Mouse (Mus musculus): ENCODE results near the gene Prss22. TPM values are rescaled to one million over a fixed set of nuclear protein-coding genes. Genes with fewer than 3 reads are reported as not detected.

Prss22 gene
- polyA plus RNA-seq, 1 experiment from 2014 or later = not detected

DNA sequence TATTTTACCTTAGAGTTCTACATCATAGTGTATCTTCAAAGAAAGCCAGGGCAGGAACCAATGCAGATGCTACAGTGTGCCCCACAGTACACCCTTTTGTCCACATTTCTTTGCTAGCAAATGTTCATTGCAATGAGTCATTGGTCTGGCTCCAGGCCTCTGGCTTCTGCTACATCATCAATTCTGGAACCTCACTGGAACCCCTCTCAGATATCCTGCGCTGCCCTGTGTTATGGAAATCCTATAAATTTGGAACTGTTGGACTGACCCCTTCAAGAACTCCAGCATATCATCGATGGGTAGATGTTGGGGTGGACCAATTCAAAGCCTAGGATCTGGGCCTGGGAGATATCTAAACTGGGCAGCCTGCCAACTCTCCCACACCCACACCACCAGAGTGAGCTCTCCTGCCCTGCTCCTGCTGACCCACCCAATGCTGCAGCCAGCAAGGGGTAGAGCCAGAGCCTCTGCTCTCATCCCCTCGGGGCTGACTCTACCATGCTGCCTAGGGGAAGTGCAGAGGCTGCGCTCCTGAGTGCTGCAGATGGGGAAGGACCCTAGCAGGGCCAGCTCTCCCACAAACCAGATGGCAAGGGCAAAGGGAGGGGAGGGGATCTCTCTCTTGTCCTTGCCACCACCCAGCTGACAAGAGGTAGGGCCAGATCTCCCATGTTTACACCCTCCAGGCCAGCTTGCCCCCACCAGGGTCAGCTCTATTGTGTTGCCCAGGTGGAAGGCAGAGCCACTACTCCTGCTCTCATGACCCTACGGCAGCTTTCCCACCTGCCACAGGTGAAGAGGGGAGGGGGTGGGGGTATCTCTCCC is 23.7 kb upstream of the Prss22 start:
- H3K4me2 ChIP-seq (replicated peaks) = no peak overlapping the region
- no peak overlapping the region for H3K9ac ChIP-seq
- WGBS = 76% methylated on average over 5 of the region's 5 CpGs
- ATAC-seq (ENCODE audit: low FRiP score) (no peak), DNase-seq (ENCODE audit: low spot score) (no peak)
- no peaks in the 10 kb centered on the region for H3K9me3 ChIP-seq (ENCODE audit: control insufficient read depth, low read length)
- H3K36me3 ChIP-seq (replicated peaks; ENCODE audit: control insufficient read depth, insufficient read depth) = no peaks in the 10 kb centered on the region
- H3K4me1 ChIP-seq (replicated peaks; ENCODE audit: control insufficient read depth, insufficient read depth, low read length) = 0 out of 2 replicates have a peak, but pooled peaks cover 3% of the 10 kb centered on the region
- H3K4me3 ChIP-seq (replicated peaks; ENCODE audit: low read length) = no peak overlapping the region
- no peaks in the 10 kb centered on the region for H3K27me3 ChIP-seq (ENCODE audit: control insufficient read depth, insufficient read depth, low read length)
- H3K27ac ChIP-seq = no peak overlapping the region

DNA sequence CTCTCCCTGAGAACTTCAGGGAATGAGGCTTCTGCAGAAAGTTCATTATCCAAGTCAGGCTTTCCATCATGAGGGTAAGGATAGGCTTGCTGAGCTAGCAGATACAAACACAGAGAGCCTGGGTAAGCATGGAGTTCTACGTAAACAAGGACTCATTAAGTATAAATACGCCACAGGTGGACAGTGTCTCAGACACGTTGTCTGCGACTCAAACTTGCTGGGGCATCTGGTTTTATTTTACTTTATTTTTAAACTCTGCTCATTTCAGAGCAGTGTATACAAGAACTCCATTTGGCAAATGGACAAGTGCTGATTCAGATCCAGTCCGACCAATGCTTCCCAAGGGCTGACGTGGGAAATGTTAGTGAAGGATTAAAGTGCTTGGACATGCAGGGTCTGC is 22.8 kb upstream of the Prss22 start:
- Histone ChIP-seq H3K9me3 (ENCODE audit: control insufficient read depth, low read length) (no peaks in the 10 kb centered on the region), H3K4me3 (replicated peaks; ENCODE audit: low read length) (no peak overlapping the region), H3K36me3 (replicated peaks; ENCODE audit: control insufficient read depth, insufficient read depth) (no peaks in the 10 kb centered on the region), H3K4me1 (replicated peaks; ENCODE audit: control insufficient read depth, insufficient read depth, low read length) (0 out of 2 replicates have a peak, but pooled peaks cover 3% of the 10 kb centered on the region), H3K27ac (no peak overlapping the region), H3K9ac (no peak overlapping the region), H3K4me2 (replicated peaks) (no peak overlapping the region), H3K27me3 (ENCODE audit: control insufficient read depth, insufficient read depth, low read length) (no peaks in the 10 kb centered on the region)
- no peak for DNase-seq (ENCODE audit: low spot score)
- 87% methylated on average over 6 of the region's 6 CpGs for WGBS
- no peak for ATAC-seq (ENCODE audit: low FRiP score)

DNA sequence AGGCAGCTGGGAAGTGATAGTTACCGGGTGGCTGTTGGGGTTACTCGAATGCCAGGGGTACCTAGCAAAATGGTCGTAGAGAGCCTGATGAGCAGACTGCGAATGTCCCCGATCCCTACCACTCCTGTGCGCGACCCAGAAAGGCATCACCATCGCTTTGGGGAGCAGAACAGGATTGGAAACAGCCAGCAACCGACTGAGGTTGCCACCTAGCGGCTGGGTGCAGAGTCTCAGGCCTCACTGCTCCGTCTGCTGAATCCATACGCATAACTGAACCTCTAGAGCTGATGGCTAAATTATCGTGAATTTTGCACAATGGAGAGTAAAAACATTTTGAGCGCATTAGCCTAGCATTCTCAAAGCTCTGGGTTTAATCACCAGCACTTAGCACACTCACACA is 17.8 kb upstream of the Prss22 start:
- WGBS = 27% methylated on average over 14 of the region's 14 CpGs
- no peak for DNase-seq (ENCODE audit: low spot score)

DNA sequence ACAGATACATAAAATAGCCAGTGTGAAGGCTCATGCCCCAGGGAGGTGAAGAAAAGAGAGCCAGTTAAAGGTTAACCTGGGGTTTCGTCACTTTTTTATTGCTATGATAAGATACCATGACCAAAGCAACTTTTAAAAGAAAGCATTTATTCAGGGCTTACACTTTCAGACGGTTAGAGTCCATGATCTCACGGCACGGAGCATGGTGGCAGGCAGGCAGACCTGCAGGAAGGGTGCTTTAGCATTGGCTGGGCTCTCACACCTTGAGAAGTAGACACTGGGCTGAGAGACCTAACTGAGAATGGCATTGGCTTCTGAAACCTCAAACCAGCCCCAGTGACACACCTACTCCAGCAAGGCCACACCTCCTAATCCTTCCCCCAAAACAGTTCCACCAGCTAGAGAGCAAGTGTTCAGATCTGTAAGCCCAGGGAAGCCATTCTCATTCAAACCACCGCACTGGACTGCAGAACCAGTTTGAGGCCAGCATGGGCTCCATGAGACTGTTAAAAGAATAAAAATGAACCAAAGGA is 16.6 kb upstream of the Prss22 start:
- H3K4me1 ChIP-seq (replicated peaks; ENCODE audit: control insufficient read depth, insufficient read depth, low read length) = no peaks in the 10 kb centered on the region
- no peak overlapping the region for H3K4me3 ChIP-seq (replicated peaks; ENCODE audit: low read length)
- no peak overlapping the region for H3K4me2 ChIP-seq (replicated peaks)
- no peaks in the 10 kb centered on the region for H3K9me3 ChIP-seq (ENCODE audit: control insufficient read depth, low read length)
- DNase-seq (ENCODE audit: low spot score) = no peak
- no peaks in the 10 kb centered on the region for H3K27me3 ChIP-seq (ENCODE audit: control insufficient read depth, insufficient read depth, low read length)
- H3K27ac ChIP-seq = no peak overlapping the region
- H3K36me3 ChIP-seq (replicated peaks; ENCODE audit: control insufficient read depth, insufficient read depth) = no peaks in the 10 kb centered on the region
- no peak overlapping the region for H3K9ac ChIP-seq
- 87% methylated on average over 5 of the region's 5 CpGs for WGBS
- ATAC-seq (ENCODE audit: low FRiP score) = no peak

More for the DNA sequence above, 17.8 kb upstream of the Prss22 start:
- no peak overlapping the region for H3K4me2 ChIP-seq (replicated peaks)
- H3K9me3 ChIP-seq (ENCODE audit: control insufficient read depth, low read length) = no peaks in the 10 kb centered on the region
- no peaks in the 10 kb centered on the region for H3K27me3 ChIP-seq (ENCODE audit: control insufficient read depth, insufficient read depth, low read length)
- ATAC-seq (ENCODE audit: low FRiP score) = no peak
- no peak overlapping the region for H3K9ac ChIP-seq
- H3K4me1 ChIP-seq (replicated peaks; ENCODE audit: control insufficient read depth, insufficient read depth, low read length) = no peaks in the 10 kb centered on the region
- H3K27ac ChIP-seq = no peak overlapping the region
- no peak overlapping the region for H3K4me3 ChIP-seq (replicated peaks; ENCODE audit: low read length)
- no peaks in the 10 kb centered on the region for H3K36me3 ChIP-seq (replicated peaks; ENCODE audit: control insufficient read depth, insufficient read depth)

DNA sequence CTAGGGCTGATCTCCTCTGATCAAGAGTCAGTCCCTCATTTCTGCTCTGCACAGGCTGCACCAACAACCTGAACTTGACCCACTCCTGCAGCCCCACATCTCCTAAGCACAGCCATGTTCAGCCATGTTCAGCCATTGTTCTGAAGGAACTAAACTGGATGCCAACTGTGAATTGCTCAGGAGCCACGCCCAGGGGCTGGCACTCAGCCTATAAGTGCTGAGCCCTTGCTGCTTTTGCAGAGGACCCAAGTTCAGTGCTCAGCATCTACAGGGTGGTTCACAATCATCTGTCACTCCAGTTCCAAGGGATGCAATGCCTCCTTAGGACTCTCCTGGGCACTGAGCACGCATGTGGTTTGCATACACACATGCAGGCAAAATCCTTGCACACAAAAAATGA is 15.0 kb upstream of the Prss22 start:
- H3K9me3 ChIP-seq (ENCODE audit: control insufficient read depth, low read length) = no peaks in the 10 kb centered on the region

DNA sequence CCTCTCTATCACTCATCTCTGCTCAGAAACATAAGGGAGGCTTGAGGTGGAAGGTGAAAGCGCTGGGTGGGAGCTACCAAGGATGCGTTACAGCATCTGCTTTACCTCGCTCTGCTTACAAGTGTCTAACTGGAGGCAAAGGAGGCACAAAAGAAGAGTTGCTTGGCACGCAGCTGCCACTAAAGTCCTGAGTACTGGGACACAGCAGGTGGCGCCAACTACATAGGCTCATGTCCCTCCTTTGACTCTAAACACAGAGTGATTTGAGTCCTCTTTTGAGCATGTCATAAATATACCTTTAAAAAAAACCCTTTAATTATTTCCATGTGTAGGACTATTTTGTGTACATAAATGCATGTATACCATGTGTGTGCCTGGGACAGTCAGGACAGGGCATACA is 11.7 kb upstream of the Prss22 start:
- no peak overlapping the region for H3K4me2 ChIP-seq (replicated peaks)
- H3K9me3 ChIP-seq (ENCODE audit: control insufficient read depth, low read length) = no peaks in the 10 kb centered on the region
- DNase-seq (ENCODE audit: low spot score) (no peak), ATAC-seq (ENCODE audit: low FRiP score) (no peak)
- no peaks in the 10 kb centered on the region for H3K36me3 ChIP-seq (replicated peaks; ENCODE audit: control insufficient read depth, insufficient read depth)
- no peaks in the 10 kb centered on the region for H3K4me1 ChIP-seq (replicated peaks; ENCODE audit: control insufficient read depth, insufficient read depth, low read length)
- H3K27ac ChIP-seq = no peak overlapping the region
- WGBS = 55% methylated on average over 5 of the region's 5 CpGs
- H3K9ac ChIP-seq = no peak overlapping the region
- no peak overlapping the region for H3K4me3 ChIP-seq (replicated peaks; ENCODE audit: low read length)
- H3K27me3 ChIP-seq (ENCODE audit: control insufficient read depth, insufficient read depth, low read length) = no peaks in the 10 kb centered on the region

More for the DNA sequence above, 15.0 kb upstream of the Prss22 start:
- no peak overlapping the region for H3K27ac ChIP-seq
- H3K9ac ChIP-seq = no peak overlapping the region
- no peak overlapping the region for H3K4me3 ChIP-seq (replicated peaks; ENCODE audit: low read length)
- H3K27me3 ChIP-seq (ENCODE audit: control insufficient read depth, insufficient read depth, low read length) = no peaks in the 10 kb centered on the region
- DNase-seq (ENCODE audit: low spot score) = no peak
- H3K4me2 ChIP-seq (replicated peaks) = no peak overlapping the region
- no peaks in the 10 kb centered on the region for H3K36me3 ChIP-seq (replicated peaks; ENCODE audit: control insufficient read depth, insufficient read depth)
- no peak for ATAC-seq (ENCODE audit: low FRiP score)
- 77% methylated on average over 2 of the region's 2 CpGs for WGBS
- no peaks in the 10 kb centered on the region for H3K4me1 ChIP-seq (replicated peaks; ENCODE audit: control insufficient read depth, insufficient read depth, low read length)

DNA sequence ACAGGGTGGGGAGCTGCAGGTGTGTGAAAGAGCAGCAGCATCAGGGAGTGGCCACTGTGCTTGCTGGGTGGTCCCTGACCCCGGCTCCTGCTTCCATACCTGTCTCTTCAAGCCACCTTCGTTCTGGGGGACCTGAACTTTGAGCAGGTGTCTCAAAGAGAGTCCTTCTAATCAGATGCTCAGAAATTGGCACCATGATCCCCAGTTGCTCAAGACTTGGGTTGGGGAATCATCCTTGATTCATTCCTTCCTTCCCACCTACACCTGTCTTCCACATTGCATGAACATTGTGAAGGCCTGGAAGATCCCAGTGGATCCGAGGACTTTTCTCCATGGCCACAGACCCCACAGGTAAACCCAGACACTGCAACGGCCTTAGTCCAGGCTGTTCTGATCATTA is 10.2 kb upstream of the Prss22 start:
- Histone ChIP-seq H3K4me1 (replicated peaks; ENCODE audit: control insufficient read depth, insufficient read depth, low read length) (no peaks in the 10 kb centered on the region), H3K4me2 (replicated peaks) (no peak overlapping the region), H3K4me3 (replicated peaks; ENCODE audit: low read length) (no peak overlapping the region), H3K9me3 (ENCODE audit: control insufficient read depth, low read length) (no peaks in the 10 kb centered on the region), H3K9ac (no peak overlapping the region), H3K27ac (no peak overlapping the region), H3K27me3 (ENCODE audit: control insufficient read depth, insufficient read depth, low read length) (no peaks in the 10 kb centered on the region), H3K36me3 (replicated peaks; ENCODE audit: control insufficient read depth, insufficient read depth) (no peaks in the 10 kb centered on the region)
- ATAC-seq (ENCODE audit: low FRiP score) (no peak), DNase-seq (ENCODE audit: low spot score) (no peak)
- 81% methylated on average over 4 of the region's 4 CpGs for WGBS

DNA sequence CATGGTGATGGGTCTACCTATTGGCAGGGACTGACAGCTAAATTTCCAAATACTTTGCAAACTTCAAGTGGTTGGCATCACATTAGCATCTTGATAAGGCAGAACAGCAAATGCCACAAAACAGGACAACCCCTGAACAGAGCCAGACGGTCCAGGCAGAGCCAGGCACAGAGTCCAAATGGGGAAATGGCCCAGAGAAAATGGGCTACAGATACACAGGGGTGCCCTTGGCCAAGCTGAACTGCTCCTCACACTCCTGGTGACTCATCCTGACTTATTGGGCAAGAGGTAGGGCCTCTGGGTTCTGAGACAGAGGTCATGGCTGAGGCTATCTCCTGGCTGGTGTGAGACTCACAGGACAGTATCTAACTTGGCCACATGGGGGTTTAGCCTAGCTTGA is 9.5 kb upstream of the Prss22 start:
- Histone ChIP-seq H3K36me3 (replicated peaks; ENCODE audit: control insufficient read depth, insufficient read depth) (no peaks in the 10 kb centered on the region), H3K4me2 (replicated peaks) (no peak overlapping the region), H3K27me3 (ENCODE audit: control insufficient read depth, insufficient read depth, low read length) (no peaks in the 10 kb centered on the region), H3K4me1 (replicated peaks; ENCODE audit: control insufficient read depth, insufficient read depth, low read length) (no peaks in the 10 kb centered on the region), H3K9ac (no peak overlapping the region), H3K27ac (no peak overlapping the region), H3K4me3 (replicated peaks; ENCODE audit: low read length) (no peak overlapping the region), H3K9me3 (ENCODE audit: control insufficient read depth, low read length) (no peaks in the 10 kb centered on the region)
- DNase-seq (ENCODE audit: low spot score) (no peak), ATAC-seq (ENCODE audit: low FRiP score) (no peak)
- 73% methylated on average over 1 of the region's 1 CpGs for WGBS

DNA sequence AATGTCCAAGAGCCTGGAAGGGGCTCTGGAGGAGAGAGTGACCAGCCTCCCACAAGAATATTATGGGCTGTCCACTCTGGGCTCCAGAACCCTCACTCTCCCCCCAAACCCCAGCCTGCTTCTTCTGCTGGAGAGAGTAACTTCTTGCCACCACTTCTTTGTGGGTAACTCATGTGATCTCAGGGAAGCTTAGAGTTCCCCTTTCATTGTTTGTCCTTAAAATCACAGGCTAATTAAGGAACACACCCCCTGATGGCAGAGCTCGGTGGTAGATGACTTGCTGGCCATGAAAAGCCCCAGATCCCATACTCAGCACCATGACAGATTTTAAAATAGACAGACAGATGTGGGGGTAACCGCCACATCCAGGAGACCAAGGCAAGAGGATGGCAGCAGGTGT is 9.0 kb upstream of the Prss22 start:
- H3K4me2 ChIP-seq (replicated peaks) = no peak overlapping the region
- no peaks in the 10 kb centered on the region for H3K9me3 ChIP-seq (ENCODE audit: control insufficient read depth, low read length)
- ATAC-seq (ENCODE audit: low FRiP score) = no peak

More for the DNA sequence above, 9.0 kb upstream of the Prss22 start:
- no peak for DNase-seq (ENCODE audit: low spot score)
- H3K4me3 ChIP-seq (replicated peaks; ENCODE audit: low read length) = no peak overlapping the region
- no peaks in the 10 kb centered on the region for H3K4me1 ChIP-seq (replicated peaks; ENCODE audit: control insufficient read depth, insufficient read depth, low read length)
- no peaks in the 10 kb centered on the region for H3K36me3 ChIP-seq (replicated peaks; ENCODE audit: control insufficient read depth, insufficient read depth)
- no peak overlapping the region for H3K27ac ChIP-seq
- WGBS = 61% methylated on average over 2 of the region's 2 CpGs
- no peak overlapping the region for H3K9ac ChIP-seq
- no peaks in the 10 kb centered on the region for H3K27me3 ChIP-seq (ENCODE audit: control insufficient read depth, insufficient read depth, low read length)

Data from hindbrain, embryonic 14.5 days (tissue).